Mouse (Mus musculus) CH12.LX (cell line): ENCODE measurements around the gene Dolk. TPM values are rescaled to one million over a fixed set of nuclear protein-coding genes. Genes with fewer than 3 reads are reported as not detected.

ENCODE experiments used
- DNase-seq: peaks from one replicate; pipeline ENCODE4 v3.0.0-alpha.2; 2013; ENCODE audit errors: extremely low read depth
- H3K27ac ChIP-seq: 2 replicates; pipeline ENCODE4 v1.5.1; 2012; ENCODE audit warnings: low read depth, mild to moderate bottlenecking, control low read depth, moderate library complexity; ENCODE audit not compliant: insufficient read depth
- H3K27me3 ChIP-seq: replicated peaks from 2 replicates; pipeline ENCODE3; 2012; ENCODE audit warnings: inconsistent platforms
- H3K36me3 ChIP-seq, 2 experiments: replicated peaks in 1 of 2; 2 replicates each; pipeline versions ENCODE3 to v1.6.1; 2012; ENCODE audit warnings: inconsistent platforms in 1 of 2, low read length in 1 of 2, mild to moderate bottlenecking in 1 of 2, mixed read lengths in 1 of 2, moderate library complexity in 1 of 2; ENCODE audit not compliant: control insufficient read depth in 1 of 2, insufficient read depth in 1 of 2
- H3K4me1 ChIP-seq, 2 experiments: 2 replicates each; pipeline ENCODE4 v1.6.1; 2012; ENCODE audit warnings: inconsistent platforms in 1 of 2, moderate library complexity in 1 of 2; ENCODE audit not compliant: insufficient read depth in 2 of 2, control insufficient read depth in 1 of 2
- H3K4me2 ChIP-seq: 2 replicates; pipeline ENCODE4 v1.6.1; 2012; ENCODE audit warnings: low read depth, mild to moderate bottlenecking, control low read depth; ENCODE audit not compliant: poor library complexity, insufficient read depth, severe bottlenecking
- H3K4me3 ChIP-seq, 3 experiments: fragments of 150-350 bp in 1 of 3; sonication (generic) in 1 of 3; replicated peaks in 1 of 3; 2 replicates each; pipeline versions ENCODE3 to v1.5.1; 2011 to 2012; ENCODE audit warnings: low read depth in 2 of 3, low read length in 2 of 3, mild to moderate bottlenecking in 2 of 3, moderate library complexity in 2 of 3, control low read depth in 1 of 3, improper control_type of control experiment in 1 of 3, inconsistent platforms in 1 of 3, mixed read lengths in 1 of 3; ENCODE audit not compliant: poor library complexity in 1 of 3
- H3K79me2 ChIP-seq: replicated peaks from 2 replicates; pipeline ENCODE4 v1.6.1; 2012; ENCODE audit warnings: mild to moderate bottlenecking, moderate library complexity; ENCODE audit not compliant: control insufficient read depth, poor library complexity, insufficient read depth, severe bottlenecking; ENCODE audit errors: extremely low read depth
- H3K9ac ChIP-seq: 2 replicates; pipeline ENCODE4 v1.6.1; 2012; ENCODE audit warnings: low read depth, mild to moderate bottlenecking, control low read depth, moderate library complexity; ENCODE audit not compliant: insufficient read depth
- H3K9me3 ChIP-seq: replicated peaks from 2 replicates; pipeline ENCODE3; 2012; ENCODE audit warnings: low read length, inconsistent platforms, mixed read lengths
- BHLHE40 ChIP-seq: IDR thresholded peaks from 2 replicates; pipeline ENCODE4 v1.6.1; 2011; ENCODE audit warnings: mild to moderate bottlenecking, low read depth, low read length, improper control_type of control experiment
- CHD1 ChIP-seq: IDR thresholded peaks from 2 replicates; pipeline ENCODE4 v1.6.1; 2012; ENCODE audit warnings: low read depth, low read length, improper control_type of control experiment, inconsistent platforms
- CTCF ChIP-seq, 2 experiments: IDR thresholded peaks in 1 of 2; conservative IDR thresholded peaks in 1 of 2; 2 replicates each; pipeline ENCODE4 v1.5.1; 2011 to 2012; ENCODE audit warnings: low read depth in 2 of 2, low read length in 2 of 2, improper control_type of control experiment in 1 of 2, inconsistent platforms in 1 of 2, mild to moderate bottlenecking in 1 of 2, moderate library complexity in 1 of 2
- E2F4 ChIP-seq: IDR thresholded peaks from 2 replicates; pipeline ENCODE4 v1.6.1; 2011; ENCODE audit warnings: low read depth, low read length, improper control_type of control experiment; ENCODE audit not compliant: insufficient replicate concordance
- ELF1 ChIP-seq: IDR thresholded peaks from 2 replicates; pipeline ENCODE4 v1.6.1; 2014; ENCODE audit warnings: low read depth, mild to moderate bottlenecking, inconsistent platforms, low read length, improper control_type of control experiment
- ETS1 ChIP-seq: conservative IDR thresholded peaks from 2 replicates; pipeline ENCODE4 v1.6.1; 2012; ENCODE audit warnings: low read depth, mild to moderate bottlenecking, inconsistent platforms, low read length, improper control_type of control experiment, moderate library complexity
- GABPA ChIP-seq: IDR thresholded peaks from 2 replicates; pipeline ENCODE4 v1.6.1; 2012; ENCODE audit warnings: low read depth, low read length, improper control_type of control experiment, inconsistent platforms; ENCODE audit not compliant: insufficient replicate concordance
- HCFC1 ChIP-seq: IDR thresholded peaks from 2 replicates; pipeline ENCODE4 v1.6.1; 2012; ENCODE audit warnings: low read depth, mild to moderate bottlenecking, inconsistent platforms, low read length, improper control_type of control experiment
- IRF4 ChIP-seq: IDR thresholded peaks from 2 replicates; pipeline ENCODE4 v1.6.1; 2014; ENCODE audit warnings: low read depth, mild to moderate bottlenecking, inconsistent platforms, low read length, improper control_type of control experiment
- KAT2A ChIP-seq: IDR thresholded peaks from 2 replicates; pipeline ENCODE4 v1.6.1; 2012; ENCODE audit warnings: low read length, improper control_type of control experiment, inconsistent platforms; ENCODE audit not compliant: insufficient replicate concordance
- MAFK ChIP-seq: IDR thresholded peaks from 2 replicates; pipeline ENCODE4 v1.6.1; 2011; ENCODE audit warnings: low read length, improper control_type of control experiment; ENCODE audit not compliant: insufficient replicate concordance
- MAX ChIP-seq: IDR thresholded peaks from 2 replicates; pipeline ENCODE4 v1.6.1; 2011; ENCODE audit warnings: low read length, improper control_type of control experiment
- MAZ ChIP-seq: IDR thresholded peaks from 2 replicates; pipeline ENCODE4 v1.6.1; 2012; ENCODE audit warnings: low read depth, mild to moderate bottlenecking, inconsistent platforms, low read length, improper control_type of control experiment, moderate library complexity
- MEF2A ChIP-seq: IDR thresholded peaks from 2 replicates; pipeline ENCODE4 v1.6.1; 2014; ENCODE audit warnings: low read depth, mild to moderate bottlenecking, inconsistent platforms, low read length, improper control_type of control experiment, borderline replicate concordance
- MXI1 ChIP-seq: IDR thresholded peaks from 2 replicates; pipeline ENCODE4 v1.6.1; 2011; ENCODE audit warnings: mild to moderate bottlenecking, low read depth, low read length, improper control_type of control experiment
- NELFE ChIP-seq: IDR thresholded peaks from 2 replicates; pipeline ENCODE4 v1.6.1; 2011; ENCODE audit warnings: low read depth, low read length, improper control_type of control experiment
- NRF1 ChIP-seq: IDR thresholded peaks from 2 replicates; pipeline ENCODE4 v1.6.1; 2014; ENCODE audit warnings: low read depth, mild to moderate bottlenecking, inconsistent platforms, low read length, improper control_type of control experiment, moderate library complexity
- PAX5 ChIP-seq: IDR thresholded peaks from 2 replicates; pipeline ENCODE4 v1.6.1; 2012; ENCODE audit warnings: low read length, inconsistent platforms, mixed read lengths
- POLR2A ChIP-seq: IDR thresholded peaks from 2 replicates; pipeline ENCODE4 v1.6.1; 2011; ENCODE audit warnings: low read depth, mild to moderate bottlenecking, improper control_type of control experiment, low read length
- POLR2AphosphoS2 ChIP-seq: IDR thresholded peaks from 2 replicates; pipeline ENCODE4 v1.6.1; 2011; ENCODE audit warnings: low read depth, low read length, improper control_type of control experiment
- RAD21 ChIP-seq: IDR thresholded peaks from 2 replicates; pipeline ENCODE4 v1.6.1; 2011; ENCODE audit warnings: low read depth, mild to moderate bottlenecking, low read length, improper control_type of control experiment, moderate library complexity
- RCOR1 ChIP-seq: conservative IDR thresholded peaks from 2 replicates; pipeline ENCODE4 v1.6.1; 2012; ENCODE audit warnings: low read depth, mild to moderate bottlenecking, inconsistent platforms, low read length, improper control_type of control experiment
- SIN3A ChIP-seq: IDR thresholded peaks from 2 replicates; pipeline ENCODE4 v1.6.1; 2012; ENCODE audit warnings: low read length, improper control_type of control experiment, inconsistent platforms
- TBP ChIP-seq: conservative IDR thresholded peaks from 2 replicates; pipeline ENCODE4 v1.6.1; 2011; ENCODE audit warnings: low read depth, low read length, improper control_type of control experiment
- UBTF ChIP-seq: IDR thresholded peaks from 2 replicates; pipeline ENCODE4 v1.6.1; 2012; ENCODE audit warnings: low read depth, mild to moderate bottlenecking, inconsistent platforms, low read length, improper control_type of control experiment, moderate library complexity
- USF1 ChIP-seq: IDR thresholded peaks from 2 replicates; pipeline ENCODE4 v1.6.1; 2014; ENCODE audit warnings: low read depth, mild to moderate bottlenecking, inconsistent platforms, low read length, improper control_type of control experiment
- ZC3H11A ChIP-seq: IDR thresholded peaks from 2 replicates; pipeline ENCODE4 v1.6.1; 2012; ENCODE audit warnings: low read depth, mild to moderate bottlenecking, inconsistent platforms, low read length, improper control_type of control experiment
- ZKSCAN1 ChIP-seq: IDR thresholded peaks from 2 replicates; pipeline ENCODE4 v1.6.1; 2012; ENCODE audit warnings: low read depth, inconsistent platforms, low read length, improper control_type of control experiment, borderline replicate concordance
- ZMIZ1 ChIP-seq: IDR thresholded peaks from 2 replicates; pipeline ENCODE4 v1.6.1; 2012; ENCODE audit warnings: low read depth, mild to moderate bottlenecking, inconsistent platforms, low read length, improper control_type of control experiment
- dilution Hi-C: fragments of 300-500 bp; cut with MboI; formaldehyde crosslinking; loops from 2 replicates; pipeline ENCODE4 v1.14.3; 2020; ENCODE audit warnings: low sequenced_read_pairs; ENCODE audit not compliant: extremely low pct_unique_long_range_greater_than_20kb, extremely low pct_ligation_motif_present
- in situ Hi-C: fragments of 300-500 bp; cut with MboI; formaldehyde crosslinking; loops from 3 replicates; pipeline ENCODE4 v1.14.3; 2019; ENCODE audit warnings: low sequenced_read_pairs, low pct_ligation_motif_present, low pct_unique_long_range_greater_than_20kb, mixed read lengths
- polyA plus RNA-seq: library from polyadenylated mRNA; unstranded; fragments of >175 nt; gene quantifications from 2 replicates; pipeline ENCODE4 v1.2.1, GENCODE M21; 2012; ENCODE audit warnings: low read depth; ENCODE audit not compliant: insufficient read length
- total RNA-seq, 2 experiments: library from RNA; depleted of rRNA; stranded (reverse); fragments of 300-350 nt in 1 of 2; fragments of >200 nt in 1 of 2; gene quantifications; 2 replicates each; pipeline ENCODE4 v1.2.3; 2012 to 2014

The Dolk gene
- total and polyA plus RNA-seq, 3 experiments, result 11.6 to 17.4 (median 11.8) TPM

DNA sequence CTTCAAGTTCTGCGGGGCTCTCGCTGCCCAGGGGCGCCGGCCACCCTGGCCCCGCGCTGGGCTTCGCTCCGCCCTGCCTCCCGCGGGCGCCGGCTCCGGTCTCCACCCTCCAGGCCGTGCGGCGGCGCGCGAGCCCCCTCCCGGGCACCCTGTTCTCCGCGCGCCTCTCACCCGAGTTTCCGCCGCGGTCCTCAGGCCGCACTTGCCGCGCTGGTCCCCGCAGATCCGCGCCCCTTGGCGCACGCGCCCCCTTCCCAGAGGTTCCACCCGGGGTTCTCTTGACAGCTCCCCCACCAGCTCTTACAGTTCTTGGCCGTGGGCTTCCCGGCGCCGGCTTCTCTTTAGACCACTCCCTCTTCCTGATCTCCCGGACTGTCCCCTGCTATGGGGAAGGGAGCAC is 48.3 kb downstream of the Dolk start:
- H3K4me2 ChIP-seq, result peak overlapping the region; percentile 69
- peak; percentile 18 for DNase-seq
- TF ChIP-seq POLR2A, result no peak
- no peak for TF ChIP-seq MEF2A
- TF ChIP-seq MAX, result no peak
- peak; percentile 70; the same call in 1 of the 2 replicates for TF ChIP-seq UBTF
- TF ChIP-seq CTCF (conservative IDR thresholded peaks at IDR 0.05 in 1 of 2, IDR thresholded peaks at IDR 0.05 in 1 of 2; ENCODE audit: low read depth in 2 of 2, low read length in 2 of 2), result no peak
- TF ChIP-seq ETS1, result no peak
- no peak for TF ChIP-seq MXI1
- TF ChIP-seq GABPA, result no peak
- TF ChIP-seq ELF1, result no peak
- H3K36me3 ChIP-seq, result peaks cover 9 to 32% of the 10 kb centered on the region in 2 experiments
- no peaks in the 10 kb centered on the region for H3K9me3 ChIP-seq
- H3K4me1 ChIP-seq, result peaks cover 8 to 34% of the 10 kb centered on the region in 2 experiments; a peak in 3 of 4 replicates
- no peaks in the 10 kb centered on the region for H3K79me2 ChIP-seq
- in situ Hi-C loops (no loop called here), dilution Hi-C loops (no loop called here)
- peak overlapping the region; percentile 78 for H3K9ac ChIP-seq
- no peaks in the 10 kb centered on the region for H3K27me3 ChIP-seq
- H3K27ac ChIP-seq, result peak overlapping the region; percentile 35
- peak overlapping the region; percentile 53 to 84 (median 80) for H3K4me3 ChIP-seq

DNA sequence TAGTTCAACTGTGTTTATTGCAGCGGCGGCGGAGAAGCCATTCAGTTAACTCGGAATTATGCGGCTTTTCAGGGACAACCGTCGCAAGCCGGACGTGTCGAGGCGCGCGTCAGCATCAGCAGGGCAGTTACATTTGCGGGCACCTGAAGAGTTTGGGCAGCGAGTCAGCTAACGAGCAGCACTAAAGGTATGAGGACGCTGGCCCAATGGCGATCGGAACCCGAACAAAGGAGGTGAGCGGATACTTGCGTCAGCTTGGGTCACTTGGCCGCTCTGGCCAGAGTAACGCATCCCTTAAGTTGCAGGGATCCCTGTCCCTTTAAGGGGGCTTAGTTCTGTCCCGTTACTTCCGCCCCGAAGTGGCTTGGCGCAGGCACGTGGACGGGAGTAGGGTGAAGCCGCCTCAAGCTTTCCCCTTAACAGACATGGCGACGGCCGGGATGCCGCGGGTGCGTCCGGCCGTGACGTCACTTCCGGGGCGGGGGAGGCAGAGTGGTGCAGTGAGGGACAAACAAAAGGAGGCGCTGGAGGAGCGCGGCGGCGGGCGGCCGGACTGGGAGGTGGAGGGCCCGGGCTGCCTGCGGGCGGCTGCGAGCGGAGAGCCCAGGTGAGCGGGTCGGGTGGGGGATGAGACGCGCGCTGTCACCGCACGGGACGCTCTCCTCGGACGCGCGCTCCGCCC is 48.8 kb downstream of the Dolk start, which contains the start of gene Lrrc8a:
TSS of gene Lrrc8a (plus strand) at position 517 of the 682 bp plus-strand sequence.
- Histone ChIP-seq H3K4me3 (peak within 1 kb of the TSS; percentile 80 to 84 (median 82)), H3K4me2 (peak within 1 kb of the TSS; percentile 95), H3K9me3 (no peaks in the 10 kb centered on the region), H3K27ac (peak within 1 kb of the TSS; percentile 71), H3K79me2 (no peaks in the 10 kb centered on the region), H3K36me3 (peaks cover 9 to 26% of the 10 kb centered on the region in 2 experiments), H3K27me3 (no peaks in the 10 kb centered on the region), H3K9ac (peak within 1 kb of the TSS; percentile 90), H3K4me1 (peaks cover 5 to 29% of the 10 kb centered on the region in 2 experiments; a peak in 3 of 4 replicates)
- in situ Hi-C loops, result no loop called here
- dilution Hi-C loops, result no loop called here
- peak; percentile 98 for DNase-seq
- TF ChIP-seq CHD1 (no peak; the same call in 1 of the 2 replicates), ETS1 (peak; percentile 48), MAFK (no peak), SIN3A (peak; percentile 99), NELFE (peak; percentile 72), IRF4 (peak; percentile 70), KAT2A (peak; percentile 88; the same call in 1 of the 2 replicates), NRF1 (peak; percentile 79), RAD21 (peak; percentile 50), PAX5 (no peak), POLR2AphosphoS2 (no peak; the same call in 1 of the 2 replicates), ZKSCAN1 (no peak), BHLHE40 (peak; percentile 92), E2F4 (no peak), USF1 (peak; percentile 90), ELF1 (peak; percentile 98), POLR2A (peak; percentile 72; the same call in 1 of the 2 replicates), ZC3H11A (no peak), UBTF (0 out of 2 replicates have a peak, but pooled peaks have one; percentile 79), MXI1 (peak; percentile 93), MEF2A (peak; percentile 44), TBP (no peak; the same call in 1 of the 2 replicates), MAZ (peak; percentile 71), RCOR1 (no peak), ZMIZ1 (peak; percentile 45; the same call in 1 of the 2 replicates), HCFC1 (peak; percentile 97), GABPA (peak; percentile 21; the same call in 1 of the 2 replicates)
